Mouse (Mus musculus): ENCODE data around the gene Tmprss4.

The Tmprss4 gene

GRCm38 (mm10) chr9:45138191-45139032 lies 65.5 kb downstream of the Tmprss4 start, which contains the start of gene Scn4b:
Gene Scn4b, plus strand, starts transcription at chr9:45138395.
- DNase-seq (ENCODE audit: low spot score in 2 of 2) = peak in 1 of 2 experiments; percentile 63

- no peak for DNase-seq (ENCODE audit: low spot score in 2 of 2)
Measured at GRCm38 (mm10) chr9:45136442-45137169, 67.3 kb downstream of the Tmprss4 start.

- peak in 1 of 2 experiments; percentile 49 for DNase-seq (ENCODE audit: low spot score in 2 of 2)
Measured at GRCm38 (mm10) chr9:45133484-45134310, 70.2 kb downstream of the Tmprss4 start.

GRCm38 (mm10) chr9:45130119-45130518 lies 73.8 kb downstream of the Tmprss4 start:
- no peak for DNase-seq (ENCODE audit: low spot score in 2 of 2)

- DNase-seq (ENCODE audit: low spot score in 2 of 2) = no peak
Measured at GRCm38 (mm10) chr9:45126941-45127340, 77.0 kb downstream of the Tmprss4 start.

GRCm38 (mm10) chr9:45125211-45125610 lies 78.7 kb downstream of the Tmprss4 start:
- DNase-seq (ENCODE audit: low spot score in 2 of 2) = no peak
